Mouse (Mus musculus) MEL (cell line): ENCODE data around the gene Akt1s1. TPM values are rescaled to one million over a fixed set of nuclear protein-coding genes. Genes with fewer than 3 reads are reported as not detected.

ENCODE experiments used
- DNase-seq: peaks from one replicate; pipeline ENCODE4 v3.0.0; 2011; ENCODE audit warnings: low read depth, low spot score
- H3K27ac ChIP-seq: 2 replicates; pipeline ENCODE4 v1.5.1; 2012; ENCODE audit warnings: low read depth, mild to moderate bottlenecking, control low read depth, low read length, moderate library complexity; ENCODE audit not compliant: control insufficient read depth
- H3K27me3 ChIP-seq, 2 experiments: fragments of 150-350 bp in 1 of 2; sonication (generic) in 1 of 2; 2 replicates each; pipeline ENCODE4 v1.6.1; 2012; ENCODE audit warnings: low read length in 2 of 2, mild to moderate bottlenecking in 2 of 2, improper control_type of control experiment in 1 of 2, moderate library complexity in 1 of 2; ENCODE audit not compliant: insufficient read depth in 2 of 2, control insufficient read depth in 1 of 2
- H3K36me3 ChIP-seq, 2 experiments: 2 replicates each; pipeline ENCODE4 v1.6.1; 2012 to 2014; ENCODE audit warnings: low read length in 2 of 2, improper control_type of control experiment in 1 of 2, inconsistent platforms in 1 of 2, mild to moderate bottlenecking in 1 of 2; ENCODE audit not compliant: insufficient read depth in 2 of 2, control insufficient read depth in 1 of 2
- H3K4me1 ChIP-seq, 2 experiments: fragments of 150-350 bp in 1 of 2; sonication (generic) in 1 of 2; 2 replicates each; pipeline ENCODE4 v1.6.1; 2012; ENCODE audit warnings: low read length in 2 of 2, improper control_type of control experiment in 1 of 2, mild to moderate bottlenecking in 1 of 2; ENCODE audit not compliant: insufficient read depth in 2 of 2, control insufficient read depth in 1 of 2
- H3K4me3 ChIP-seq, 2 experiments: fragments of 150-350 bp in 1 of 2; sonication (generic) in 1 of 2; 2 replicates each; pipeline ENCODE4 v1.5.1; 2012; ENCODE audit warnings: low read depth in 2 of 2, low read length in 2 of 2, mild to moderate bottlenecking in 2 of 2, moderate library complexity in 2 of 2, control low read depth in 1 of 2, improper control_type of control experiment in 1 of 2; ENCODE audit not compliant: control insufficient read depth in 1 of 2, insufficient read depth in 1 of 2
- H3K79me2 ChIP-seq: 2 replicates; pipeline ENCODE4 v1.6.1; 2012; ENCODE audit warnings: mild to moderate bottlenecking, low read length, moderate library complexity; ENCODE audit not compliant: control insufficient read depth, poor library complexity, insufficient read depth
- H3K9ac ChIP-seq: 2 replicates; pipeline ENCODE4 v1.6.1; 2012; ENCODE audit warnings: low read depth, mild to moderate bottlenecking, control low read depth, low read length, moderate library complexity; ENCODE audit not compliant: control insufficient read depth, poor library complexity, severe bottlenecking
- H3K9me3 ChIP-seq: fragments of 150-350 bp; sonication (generic); replicated peaks from 2 replicates; pipeline ENCODE4 v1.6.1; 2012; ENCODE audit warnings: mild to moderate bottlenecking, low read length, improper control_type of control experiment, moderate library complexity; ENCODE audit not compliant: insufficient read depth
- CTCF ChIP-seq, 3 experiments: IDR thresholded peaks in 2 of 3; conservative IDR thresholded peaks in 1 of 3; 2 replicates each; pipeline ENCODE4 v1.5.1; 2011 to 2012; ENCODE audit warnings: low read length in 3 of 3, low read depth in 2 of 3, mild to moderate bottlenecking in 2 of 3, improper control_type of control experiment in 1 of 3, inconsistent platforms in 1 of 3, mixed read lengths in 1 of 3, moderate library complexity in 1 of 3; ENCODE audit not compliant: control insufficient read depth in 1 of 3, insufficient read depth in 1 of 3, poor library complexity in 1 of 3, severe bottlenecking in 1 of 3
- E2F4 ChIP-seq: IDR thresholded peaks from 2 replicates; pipeline ENCODE4 v1.6.1; 2011; ENCODE audit warnings: low read depth, low read length, improper control_type of control experiment, borderline replicate concordance
- ELF1 ChIP-seq: IDR thresholded peaks from 2 replicates; pipeline ENCODE4 v1.6.1; 2014; ENCODE audit warnings: low read depth, mild to moderate bottlenecking, inconsistent platforms, low read length, improper control_type of control experiment, moderate library complexity
- ETS1 ChIP-seq: IDR thresholded peaks from 2 replicates; pipeline ENCODE4 v1.6.1; 2012; ENCODE audit warnings: low read depth, mild to moderate bottlenecking, inconsistent platforms, low read length, improper control_type of control experiment, moderate library complexity
- HCFC1 ChIP-seq: IDR thresholded peaks from 2 replicates; pipeline ENCODE4 v1.6.1; 2012; ENCODE audit warnings: low read depth, mild to moderate bottlenecking, inconsistent platforms, low read length, improper control_type of control experiment, moderate library complexity
- MAFK ChIP-seq: IDR thresholded peaks from 2 replicates; pipeline ENCODE4 v1.6.1; 2011; ENCODE audit warnings: low read depth, mild to moderate bottlenecking, low read length, improper control_type of control experiment, borderline replicate concordance
- MAZ ChIP-seq: IDR thresholded peaks from 2 replicates; pipeline ENCODE4 v1.6.1; 2012; ENCODE audit warnings: low read depth, mild to moderate bottlenecking, inconsistent platforms, low read length, improper control_type of control experiment
- MYB ChIP-seq: IDR thresholded peaks from 2 replicates; pipeline ENCODE4 v1.6.1; 2011; ENCODE audit warnings: mild to moderate bottlenecking, low read depth, low read length, improper control_type of control experiment
- POLR2A ChIP-seq, 2 experiments: IDR thresholded peaks; 2 replicates each; pipeline ENCODE4 v1.6.1; 2011 to 2012; ENCODE audit warnings: low read length in 2 of 2, mild to moderate bottlenecking in 2 of 2, control low read depth in 1 of 2, improper control_type of control experiment in 1 of 2, low read depth in 1 of 2, moderate library complexity in 1 of 2; ENCODE audit not compliant: control insufficient read depth in 1 of 2, insufficient read depth in 1 of 2, poor library complexity in 1 of 2
- POLR2AphosphoS5 ChIP-seq: IDR thresholded peaks from 2 replicates; pipeline ENCODE4 v1.6.1; 2012; ENCODE audit warnings: low read depth, borderline replicate concordance, mild to moderate bottlenecking, inconsistent platforms, low read length, moderate library complexity, mixed read lengths
- SMC3 ChIP-seq: IDR thresholded peaks from 2 replicates; pipeline ENCODE4 v1.6.1; 2011; ENCODE audit warnings: low read depth, low read length, improper control_type of control experiment
- TCF12 ChIP-seq: IDR thresholded peaks from 2 replicates; pipeline ENCODE4 v1.6.1; 2014; ENCODE audit warnings: low read depth, mild to moderate bottlenecking, inconsistent platforms, low read length, improper control_type of control experiment, moderate library complexity
- ZC3H11A ChIP-seq: IDR thresholded peaks from 2 replicates; pipeline ENCODE4 v1.6.1; 2012; ENCODE audit warnings: low read depth, mild to moderate bottlenecking, inconsistent platforms, low read length, improper control_type of control experiment
- ZMIZ1 ChIP-seq: IDR thresholded peaks from 2 replicates; pipeline ENCODE4 v1.6.1; 2012; ENCODE audit warnings: low read depth, mild to moderate bottlenecking, inconsistent platforms, low read length, improper control_type of control experiment, moderate library complexity
- polyA plus RNA-seq, 2 experiments: library from polyadenylated mRNA; stranded (reverse) in 1 of 2; unstranded in 1 of 2; fragments of >175 nt in 1 of 2; fragments of >200 nt in 1 of 2; gene quantifications; 2 replicates each; pipeline versions ENCODE4 v1.2.1 to v1.2.4; 2012; ENCODE audit warnings: low replicate concordance in 2 of 2, low read depth in 1 of 2; ENCODE audit not compliant: insufficient read length in 2 of 2, insufficient read depth in 1 of 2, missing spikeins in 1 of 2
- total RNA-seq: library from RNA; depleted of rRNA; stranded (reverse); fragments of 300-350 nt; gene quantifications from 2 replicates; pipeline ENCODE4 v1.2.3, GENCODE M21; 2012

Gene Akt1s1
- total and polyA plus RNA-seq, 3 experiments, result 37.3 to 71.8 TPM; not detected in 1

GRCm38 (mm10) chr7:44852259-44853027, 3.7 kb downstream of the Akt1s1 start:
- Histone ChIP-seq H3K27me3 (no peaks in the 10 kb centered on the region), H3K36me3 (peaks cover 0 to 20% of the 10 kb centered on the region in 2 experiments; a peak in 2 of 4 replicates), H3K79me2 (peaks cover 30% of the 10 kb centered on the region), H3K9ac (no peak overlapping the region), H3K27ac (no peak overlapping the region), H3K4me3 (no peak overlapping the region), H3K9me3 (no peaks in the 10 kb centered on the region), H3K4me1 (peaks cover 5 to 29% of the 10 kb centered on the region in 2 experiments)
- no peak for DNase-seq
- TF ChIP-seq MAZ (no peak), TCF12 (no peak), MAFK (no peak), ELF1 (no peak), MYB (no peak), CTCF (IDR thresholded peaks at IDR 0.05 in 2 of 3, conservative IDR thresholded peaks at IDR 0.05 in 1 of 3; ENCODE audit: control insufficient read depth in 1 of 3, insufficient read depth in 1 of 3, low read depth in 2 of 3, low read length in 3 of 3, poor library complexity in 1 of 3, severe bottlenecking in 1 of 3) (no peak), ZC3H11A (no peak), ZMIZ1 (no peak), E2F4 (no peak), HCFC1 (no peak), ETS1 (no peak), POLR2AphosphoS5 (no peak)

DNA sequence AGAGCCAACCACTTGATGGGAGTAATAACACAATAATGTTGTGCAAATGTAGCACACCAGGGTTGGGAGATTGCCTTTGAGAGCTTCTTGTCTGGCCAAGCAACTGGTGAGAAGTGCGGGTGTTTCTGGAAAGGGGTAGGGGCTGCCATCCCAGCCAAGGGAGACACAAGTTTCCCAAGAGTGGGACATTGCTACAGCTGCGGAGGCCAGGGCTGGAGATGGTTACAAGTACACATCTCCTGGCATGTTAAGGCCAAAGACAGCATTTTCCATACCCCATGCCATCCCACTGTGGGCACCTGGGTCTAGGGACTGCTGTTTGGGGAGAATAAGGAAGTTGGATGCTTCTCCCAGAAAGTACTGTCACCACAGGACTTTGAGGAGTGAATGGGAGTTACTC, 4.3 kb downstream of the Akt1s1 start:
- no peak overlapping the region for H3K4me3 ChIP-seq
- DNase-seq, result no peak
- no peak overlapping the region for H3K9ac ChIP-seq
- H3K36me3 ChIP-seq, result peaks cover 0 to 20% of the 10 kb centered on the region in 2 experiments; a peak in 2 of 4 replicates
- peaks cover 29% of the 10 kb centered on the region for H3K79me2 ChIP-seq
- peaks cover 5 to 27% of the 10 kb centered on the region in 2 experiments for H3K4me1 ChIP-seq
- TF ChIP-seq POLR2A (IDR thresholded peaks at IDR 0.05; ENCODE audit: control insufficient read depth in 1 of 2, insufficient read depth in 1 of 2, low read depth in 1 of 2, low read length in 2 of 2, poor library complexity in 1 of 2) (no peak), CTCF (IDR thresholded peaks at IDR 0.05 in 2 of 3, conservative IDR thresholded peaks at IDR 0.05 in 1 of 3; ENCODE audit: control insufficient read depth in 1 of 3, insufficient read depth in 1 of 3, low read depth in 2 of 3, low read length in 3 of 3, poor library complexity in 1 of 3, severe bottlenecking in 1 of 3) (no peak), SMC3 (no peak)
- H3K27ac ChIP-seq, result no peak overlapping the region
- no peaks in the 10 kb centered on the region for H3K9me3 ChIP-seq
- no peaks in the 10 kb centered on the region for H3K27me3 ChIP-seq
